Mouse (Mus musculus) fibroblast of lung, adult 2 months (primary cell): Measurements from ENCODE around the gene Mcts1.

Experiments used
- DNase-seq: peaks from one replicate; pipeline ENCODE4 v3.0.0-alpha.2; 2011; ENCODE audit warnings: low read depth

The Mcts1 gene

GRCm38 (mm10) chrX:38656206-38656883, 56.0 kb downstream of the Mcts1 start:
- no peak for DNase-seq
